Mouse (Mus musculus): Measurements from ENCODE around the gene Stxbp4. TPM values are rescaled to one million over a fixed set of nuclear protein-coding genes. Genes with fewer than 3 reads are reported as not detected.

Gene Stxbp4
- total and polyA plus RNA-seq, 2 experiments from 2014 or later: 9.1 to 9.9 TPM

DNA sequence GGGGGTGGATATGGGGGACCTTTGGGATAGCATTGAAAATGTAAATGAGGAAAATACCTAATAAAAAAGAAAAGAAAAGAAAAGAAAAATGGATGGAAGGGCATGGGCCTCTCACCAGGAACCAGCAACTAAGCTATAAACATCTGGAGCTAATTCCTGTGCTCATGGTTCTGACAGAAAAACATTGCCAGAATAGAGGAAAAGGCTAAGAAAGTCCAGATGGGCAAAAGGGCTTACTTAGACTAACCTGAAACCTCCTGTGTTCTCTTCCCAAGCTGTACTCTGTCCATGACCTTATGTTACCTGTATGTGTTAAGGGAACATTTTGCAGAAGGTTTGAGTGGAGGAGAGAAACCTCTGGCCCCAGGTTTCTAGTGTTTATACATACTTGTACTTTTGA, 25.8 kb downstream of the Stxbp4 start:
- DNase-seq (ENCODE audit: low spot score): no peak
- Histone ChIP-seq H3K27me3 (ENCODE audit: insufficient read depth, low read length) (no peaks in the 10 kb centered on the region), H3K4me1 (ENCODE audit: insufficient read depth, low read length) (no peaks in the 10 kb centered on the region), H3K27ac (no peak overlapping the region), H3K4me3 (ENCODE audit: low read length) (no peak overlapping the region), H3K9ac (replicated peaks; ENCODE audit: low read length) (no peak overlapping the region), H3K4me2 (ENCODE audit: low read depth, low read length) (no peak overlapping the region), H3K9me3 (ENCODE audit: low read length) (no peaks in the 10 kb centered on the region), H3K36me3 (ENCODE audit: insufficient read depth, low read length) (no peaks in the 10 kb centered on the region)
- no peak for TF ChIP-seq CTCF (IDR thresholded peaks at IDR 0.05; ENCODE audit: low read depth)
- no peak for ATAC-seq

DNA sequence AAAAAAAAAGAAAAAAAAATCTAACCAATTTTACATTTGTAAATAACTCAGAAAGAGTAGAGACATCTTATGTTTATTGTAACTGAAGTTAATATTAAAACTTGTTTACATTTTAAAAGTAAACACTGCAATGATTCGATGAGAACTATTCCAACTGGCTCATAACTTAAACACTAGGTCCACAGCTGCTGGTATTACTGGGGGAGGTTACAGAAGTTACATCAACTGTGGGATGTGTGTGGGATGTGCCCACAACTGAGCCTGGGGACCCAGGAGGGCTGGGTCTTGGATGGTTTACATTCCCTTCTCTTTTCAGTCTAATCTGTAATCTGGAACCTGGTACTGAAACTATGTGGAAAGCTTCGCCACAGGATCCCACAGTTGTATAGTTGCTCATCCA, 34.8 kb downstream of the Stxbp4 start:
- Histone ChIP-seq H3K27ac (no peak overlapping the region), H3K36me3 (ENCODE audit: insufficient read depth, low read length) (no peaks in the 10 kb centered on the region), H3K27me3 (ENCODE audit: insufficient read depth, low read length) (no peaks in the 10 kb centered on the region), H3K4me2 (ENCODE audit: low read depth, low read length) (no peak overlapping the region), H3K4me3 (ENCODE audit: low read length) (no peak overlapping the region), H3K9ac (replicated peaks; ENCODE audit: low read length) (no peak overlapping the region), H3K9me3 (ENCODE audit: low read length) (no peaks in the 10 kb centered on the region), H3K4me1 (ENCODE audit: insufficient read depth, low read length) (no peaks in the 10 kb centered on the region)
- TF ChIP-seq CTCF (IDR thresholded peaks at IDR 0.05; ENCODE audit: low read depth): no peak
- WGBS: 98% methylated on average over 2 of the region's 2 CpGs
- ATAC-seq (no peak), DNase-seq (ENCODE audit: low spot score) (no peak)

DNA sequence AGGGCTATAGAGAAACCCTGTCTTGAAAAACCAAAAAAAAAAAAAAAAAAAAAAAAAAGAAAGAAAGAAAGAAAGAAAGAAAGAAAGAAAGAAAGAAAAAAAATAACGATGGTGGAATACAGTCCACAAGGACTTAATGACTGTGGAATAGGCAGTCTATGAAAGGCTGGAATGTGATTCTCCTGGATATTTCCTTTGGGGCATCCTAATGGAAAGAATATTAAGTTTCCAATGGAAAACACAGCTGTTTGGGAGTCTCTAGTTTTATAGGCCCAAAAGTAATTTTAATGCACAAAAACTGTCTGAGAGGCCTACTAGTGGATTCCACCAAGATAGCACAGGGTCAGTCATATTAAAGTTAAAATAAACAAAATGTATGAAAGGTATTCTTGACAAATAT, 42.1 kb downstream of the Stxbp4 start:
- H3K27me3 ChIP-seq (ENCODE audit: insufficient read depth, low read length): no peaks in the 10 kb centered on the region
- TF ChIP-seq CTCF (IDR thresholded peaks at IDR 0.05; ENCODE audit: low read depth): no peak
- H3K4me1 ChIP-seq (ENCODE audit: insufficient read depth, low read length): no peaks in the 10 kb centered on the region
- DNase-seq (ENCODE audit: low spot score) (no peak), ATAC-seq (no peak)
- H3K9me3 ChIP-seq (ENCODE audit: low read length): no peaks in the 10 kb centered on the region
- WGBS: 85% methylated on average over 1 of the region's 1 CpGs
- H3K4me2 ChIP-seq (ENCODE audit: low read depth, low read length): no peak overlapping the region
- H3K36me3 ChIP-seq (ENCODE audit: insufficient read depth, low read length): no peaks in the 10 kb centered on the region
- no peak overlapping the region for H3K9ac ChIP-seq (replicated peaks; ENCODE audit: low read length)
- H3K4me3 ChIP-seq (ENCODE audit: low read length): no peak overlapping the region
- H3K27ac ChIP-seq: no peak overlapping the region

DNA sequence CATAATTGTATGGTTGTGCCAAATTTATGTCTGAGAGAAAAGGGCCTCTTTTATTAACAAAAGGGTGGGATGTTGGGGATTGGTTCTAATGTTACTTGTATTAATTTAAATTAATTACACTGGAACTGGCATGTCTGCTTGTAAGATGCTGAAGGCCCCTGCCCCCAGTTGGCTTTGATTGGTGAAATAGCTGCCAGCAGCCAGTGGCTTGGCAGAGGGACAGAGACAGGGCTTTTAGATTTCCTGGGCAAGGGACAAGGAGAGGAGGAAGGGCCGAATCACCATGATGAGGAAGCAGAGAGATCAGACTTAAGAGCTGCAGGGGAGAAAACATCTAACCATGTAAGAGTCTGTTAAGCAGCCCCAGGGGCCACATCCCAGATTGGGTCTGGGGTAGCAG, 46.9 kb downstream of the Stxbp4 start:
- Histone ChIP-seq H3K9me3 (ENCODE audit: low read length) (no peaks in the 10 kb centered on the region), H3K36me3 (ENCODE audit: insufficient read depth, low read length) (no peaks in the 10 kb centered on the region), H3K27me3 (ENCODE audit: insufficient read depth, low read length) (no peaks in the 10 kb centered on the region), H3K4me1 (ENCODE audit: insufficient read depth, low read length) (no peaks in the 10 kb centered on the region), H3K27ac (no peak overlapping the region), H3K4me2 (ENCODE audit: low read depth, low read length) (no peak overlapping the region), H3K4me3 (ENCODE audit: low read length) (no peak overlapping the region), H3K9ac (replicated peaks; ENCODE audit: low read length) (no peak overlapping the region)
- WGBS: 44% methylated on average over 1 of the region's 1 CpGs
- DNase-seq (ENCODE audit: low spot score) (peak; percentile 38), ATAC-seq (no peak)
- no peak for TF ChIP-seq CTCF (IDR thresholded peaks at IDR 0.05; ENCODE audit: low read depth)

DNA sequence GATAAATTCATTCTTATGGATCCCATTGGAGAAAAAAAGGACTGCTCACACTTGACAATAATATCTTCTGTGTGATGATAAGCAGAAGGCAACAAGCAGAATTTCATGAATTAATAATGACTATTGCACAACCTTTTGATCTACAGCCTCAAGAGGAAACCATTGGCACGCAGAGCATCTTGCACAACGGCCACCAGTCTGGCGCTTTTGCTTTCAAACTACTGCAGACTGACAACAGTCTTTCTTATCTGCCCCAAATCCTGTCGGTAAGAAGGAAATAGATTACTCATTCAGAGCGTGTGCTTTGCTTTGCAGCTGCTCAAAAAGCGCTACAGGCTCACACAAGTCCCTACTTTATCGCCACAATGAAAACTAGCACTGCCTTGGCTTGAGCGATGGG, 51.7 kb downstream of the Stxbp4 start:
- ATAC-seq (no peak), DNase-seq (ENCODE audit: low spot score) (no peak)
- no peak overlapping the region for H3K9ac ChIP-seq (replicated peaks; ENCODE audit: low read length)
- H3K4me3 ChIP-seq (ENCODE audit: low read length): no peak overlapping the region
- H3K27me3 ChIP-seq (ENCODE audit: insufficient read depth, low read length): no peaks in the 10 kb centered on the region
- H3K36me3 ChIP-seq (ENCODE audit: insufficient read depth, low read length): 0 out of 2 replicates have a peak, but pooled peaks cover 4% of the 10 kb centered on the region
- no peaks in the 10 kb centered on the region for H3K9me3 ChIP-seq (ENCODE audit: low read length)
- no peak overlapping the region for H3K4me2 ChIP-seq (ENCODE audit: low read depth, low read length)
- no peak for TF ChIP-seq CTCF (IDR thresholded peaks at IDR 0.05; ENCODE audit: low read depth)
- 89% methylated on average over 8 of the region's 8 CpGs for WGBS
- no peaks in the 10 kb centered on the region for H3K4me1 ChIP-seq (ENCODE audit: insufficient read depth, low read length)
- no peak overlapping the region for H3K27ac ChIP-seq

DNA sequence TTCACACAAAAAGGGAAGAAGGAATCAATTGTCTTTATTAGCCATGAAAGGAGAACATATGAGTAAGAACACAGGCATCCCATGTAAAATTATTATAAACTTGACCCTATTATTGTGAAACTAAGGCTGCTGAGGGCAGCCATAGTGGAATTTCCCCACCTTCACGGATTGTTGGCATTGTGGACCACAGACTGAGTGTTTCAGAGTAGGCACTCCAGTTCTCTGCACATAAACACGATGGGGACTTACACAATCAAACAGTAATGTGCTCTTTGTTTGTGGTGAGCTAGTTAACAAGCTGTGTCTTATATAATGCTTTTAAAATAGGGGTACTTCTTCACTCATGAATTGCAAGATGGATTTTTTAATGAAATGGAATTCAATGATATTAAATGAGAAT, 52.1 kb downstream of the Stxbp4 start:
- Histone ChIP-seq H3K4me2 (ENCODE audit: low read depth, low read length) (no peak overlapping the region), H3K27ac (no peak overlapping the region), H3K36me3 (ENCODE audit: insufficient read depth, low read length) (0 out of 2 replicates have a peak, but pooled peaks cover 4% of the 10 kb centered on the region), H3K4me3 (ENCODE audit: low read length) (no peak overlapping the region), H3K9ac (replicated peaks; ENCODE audit: low read length) (no peak overlapping the region), H3K4me1 (ENCODE audit: insufficient read depth, low read length) (no peaks in the 10 kb centered on the region), H3K27me3 (ENCODE audit: insufficient read depth, low read length) (no peaks in the 10 kb centered on the region), H3K9me3 (ENCODE audit: low read length) (no peaks in the 10 kb centered on the region)
- TF ChIP-seq CTCF (IDR thresholded peaks at IDR 0.05; ENCODE audit: low read depth): no peak
- DNase-seq (ENCODE audit: low spot score): no peak
- 96% methylated on average over 2 of the region's 2 CpGs for WGBS
- no peak for ATAC-seq

DNA sequence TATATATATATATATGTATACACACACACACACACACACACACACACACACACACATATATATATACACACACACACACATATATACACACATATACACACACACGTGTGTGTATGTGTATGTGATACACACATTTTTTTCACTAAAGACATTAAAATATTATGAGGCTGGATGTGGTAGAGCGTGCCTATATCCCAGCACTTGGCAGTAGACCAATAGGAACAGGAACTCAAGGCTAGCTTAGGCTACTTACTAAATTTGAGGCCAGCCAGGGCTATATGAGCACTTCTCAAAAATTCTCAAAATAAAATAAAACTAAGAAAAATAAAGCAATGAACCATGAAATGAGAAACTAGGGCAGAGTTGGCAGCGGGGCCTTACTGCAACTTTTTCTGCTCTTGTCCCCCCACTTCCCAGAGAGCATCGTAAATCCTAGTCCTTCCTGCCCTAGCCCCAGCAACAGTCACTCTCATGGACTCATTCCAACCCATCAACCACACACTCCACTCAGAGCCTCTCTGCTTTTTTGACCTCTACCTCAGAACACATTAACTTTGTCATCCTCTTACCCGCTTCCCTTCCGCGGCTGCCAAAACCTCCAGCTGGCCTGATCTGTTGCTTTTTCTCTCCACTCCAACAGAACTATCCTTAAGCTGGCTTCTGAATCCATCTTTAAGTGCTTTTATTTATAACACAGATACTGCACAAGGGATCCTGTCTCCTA, 60.7 kb downstream of the Stxbp4 start:
- no peak overlapping the region for H3K9ac ChIP-seq (replicated peaks; ENCODE audit: low read length)
- ATAC-seq (no peak), DNase-seq (ENCODE audit: low spot score) (no peak)
- H3K36me3 ChIP-seq (ENCODE audit: insufficient read depth, low read length): no peaks in the 10 kb centered on the region
- TF ChIP-seq CTCF (IDR thresholded peaks at IDR 0.05; ENCODE audit: low read depth): no peak
- H3K9me3 ChIP-seq (ENCODE audit: low read length): no peaks in the 10 kb centered on the region
- H3K27me3 ChIP-seq (ENCODE audit: insufficient read depth, low read length): no peaks in the 10 kb centered on the region
- no peak overlapping the region for H3K27ac ChIP-seq
- H3K4me2 ChIP-seq (ENCODE audit: low read depth, low read length): no peak overlapping the region
- 67% methylated on average over 7 of the region's 7 CpGs for WGBS
- no peak overlapping the region for H3K4me3 ChIP-seq (ENCODE audit: low read length)
- H3K4me1 ChIP-seq (ENCODE audit: insufficient read depth, low read length): no peaks in the 10 kb centered on the region

Data from hindbrain, postnatal 0 days (tissue).